Mouse (Mus musculus) left cerebral cortex, postnatal 36 days (tissue): ENCODE measurements around the gene Ap4s1. TPM values are rescaled to one million over a fixed set of nuclear protein-coding genes. Genes with fewer than 3 reads are reported as not detected.

Source experiments
- DNase-seq, 2 experiments: peaks; one replicate each; pipeline ENCODE4 v3.0.0; 2021 to 2022; ENCODE audit warnings: low spot score in 2 of 2, mixed read lengths in 1 of 2
- intact Hi-C: fragments of 180-260 bp; cut with DNase I; formaldehyde crosslinking; loops from one replicate; pipeline ENCODE4 v1.15.1; 2025
- total RNA-seq, 2 experiments: library from RNA; stranded (reverse); gene quantifications; 2 replicates each; pipeline ENCODE4 v1.2.3; 2021

The Ap4s1 gene
- total RNA-seq, 2 experiments from 2014 or later = 56.2 to 56.7 TPM

DNA sequence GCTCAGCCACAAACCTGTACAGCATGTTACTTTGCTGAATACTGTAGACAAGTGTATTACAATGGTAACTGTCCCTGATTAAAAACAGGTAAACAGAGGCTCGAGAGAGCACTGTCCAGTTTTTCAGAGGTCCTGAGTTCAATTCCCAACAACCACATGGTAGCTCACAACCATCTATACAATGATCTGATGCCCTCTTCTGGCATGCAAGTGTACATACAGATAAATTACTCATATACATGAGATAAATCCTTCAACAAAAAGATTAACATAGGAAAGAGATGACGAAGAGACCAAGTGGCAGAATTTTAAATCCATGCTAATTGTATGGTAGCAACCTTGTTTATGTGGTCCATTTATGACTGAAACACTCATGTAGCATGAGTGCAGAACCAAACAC, 56.5 kb downstream of the Ap4s1 start:
- intact Hi-C loops = no loop called here
- DNase-seq = no peak

DNA sequence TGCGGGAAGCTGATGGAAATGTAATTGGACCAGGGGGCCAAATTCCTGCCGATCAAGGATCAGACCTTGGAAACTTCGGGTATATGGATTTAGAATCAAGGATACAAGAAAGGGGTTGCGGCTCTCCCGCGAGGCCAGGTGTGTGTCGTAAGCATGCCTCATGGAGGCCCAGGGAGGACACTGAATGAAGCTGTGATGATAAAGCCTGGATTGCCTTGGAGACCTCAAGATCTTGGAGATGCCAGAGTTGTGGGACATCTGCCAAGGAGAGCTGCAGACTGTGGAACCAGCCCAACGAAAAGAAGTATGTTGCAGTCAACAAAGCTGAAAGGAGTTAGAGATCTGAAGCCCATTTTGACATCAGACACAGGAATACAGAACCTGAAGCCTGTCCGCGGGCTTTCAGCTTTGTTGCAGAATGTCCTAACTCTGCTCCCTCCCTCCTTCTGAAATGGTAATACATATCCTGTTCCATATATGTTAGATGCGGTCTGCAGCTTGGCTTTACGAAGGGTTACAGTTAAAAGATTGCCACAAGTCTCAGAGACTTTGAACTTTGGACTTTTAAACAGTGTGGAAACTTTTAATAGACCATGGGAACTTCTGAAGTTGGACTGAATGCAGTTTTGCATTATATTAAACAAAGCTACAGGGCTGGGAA, 65.2 kb downstream of the Ap4s1 start:
- no peak for DNase-seq
- intact Hi-C loops = no loop called here

DNA sequence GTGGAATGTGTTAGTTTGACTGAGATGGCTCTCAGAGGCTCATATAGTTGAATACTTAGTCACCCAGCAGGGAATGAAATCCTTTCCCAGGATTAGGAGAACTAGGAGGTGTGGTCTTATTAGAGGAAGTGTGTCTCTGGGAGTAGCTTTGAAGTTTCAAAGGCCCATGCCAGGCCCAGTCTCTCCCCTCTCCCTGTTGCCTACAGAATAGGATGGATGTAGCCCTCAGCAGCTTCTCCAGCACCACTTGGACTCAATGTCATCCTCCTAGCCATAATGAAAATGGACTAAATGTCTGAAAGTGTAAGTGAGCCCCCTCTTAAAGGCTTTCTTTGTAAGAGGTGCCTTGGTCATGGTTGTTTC, 65.7 kb downstream of the Ap4s1 start:
- intact Hi-C loops = no loop called here
- no peak for DNase-seq

DNA sequence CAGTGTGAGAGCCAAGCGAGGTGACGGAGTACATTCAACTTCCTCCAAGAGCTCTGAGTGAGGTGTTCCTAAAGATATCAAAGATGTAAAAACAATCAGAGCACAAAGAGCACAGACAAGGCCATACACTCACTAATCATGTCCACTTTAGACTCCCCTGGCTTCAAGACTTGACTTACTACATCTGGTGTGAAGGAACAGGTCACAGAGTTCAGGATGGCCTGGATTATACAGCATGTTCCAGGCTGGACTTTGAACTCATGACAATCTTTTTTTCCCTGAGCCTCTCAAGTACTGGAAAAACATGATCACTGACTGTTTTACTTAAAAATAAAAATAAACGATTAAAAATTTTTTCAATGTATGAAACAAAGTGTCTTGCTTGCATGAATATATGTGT, 68.5 kb downstream of the Ap4s1 start:
- DNase-seq = no peak
- intact Hi-C loops = no loop called here

DNA sequence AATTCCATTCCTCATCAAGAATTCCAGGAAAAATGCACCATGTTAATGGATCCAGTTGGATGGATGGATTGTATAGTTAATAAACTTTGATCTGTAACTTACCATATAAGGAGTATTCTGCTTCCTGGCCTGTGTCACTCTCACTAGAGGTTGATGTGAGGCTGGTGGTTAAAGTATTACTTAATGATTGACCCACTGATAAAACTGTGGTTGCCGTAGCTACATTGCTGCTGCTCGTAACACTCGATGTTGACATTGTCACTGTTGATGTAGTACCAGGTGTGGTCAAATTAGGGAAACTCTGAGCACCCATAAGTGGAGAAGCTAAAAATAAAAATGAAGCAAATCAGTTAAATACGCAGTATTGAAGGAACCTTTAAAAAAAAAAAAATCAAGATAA, 76.6 kb downstream of the Ap4s1 start:
- intact Hi-C loops = loop anchor here (10.0 kb wide), 1 partner anchor 373 kb away; no protein-coding TSS in a partner anchor
- DNase-seq = no peak

DNA sequence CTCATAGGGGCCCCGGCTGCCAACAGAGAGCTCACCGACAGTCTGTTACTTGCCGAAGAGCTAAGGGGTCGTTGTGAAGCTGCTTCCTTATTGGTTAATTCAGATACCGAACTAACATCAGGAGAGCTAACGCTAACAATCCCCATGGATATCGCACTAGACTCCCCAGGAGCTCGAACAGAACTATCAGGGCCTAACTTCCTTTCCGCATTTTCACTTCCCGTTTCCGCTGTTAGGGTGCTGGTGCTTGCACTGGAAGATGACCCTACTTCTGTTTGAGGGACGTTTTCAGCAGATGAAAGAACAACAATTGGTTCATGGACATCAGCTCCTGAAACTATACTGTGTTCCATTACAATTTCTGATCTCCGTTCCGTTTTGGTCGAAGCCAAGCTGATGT, 77.9 kb downstream of the Ap4s1 start:
- intact Hi-C loops = loop anchor here (10.0 kb wide), 1 partner anchor 374 kb away; no protein-coding TSS in a partner anchor
- no peak for DNase-seq

DNA sequence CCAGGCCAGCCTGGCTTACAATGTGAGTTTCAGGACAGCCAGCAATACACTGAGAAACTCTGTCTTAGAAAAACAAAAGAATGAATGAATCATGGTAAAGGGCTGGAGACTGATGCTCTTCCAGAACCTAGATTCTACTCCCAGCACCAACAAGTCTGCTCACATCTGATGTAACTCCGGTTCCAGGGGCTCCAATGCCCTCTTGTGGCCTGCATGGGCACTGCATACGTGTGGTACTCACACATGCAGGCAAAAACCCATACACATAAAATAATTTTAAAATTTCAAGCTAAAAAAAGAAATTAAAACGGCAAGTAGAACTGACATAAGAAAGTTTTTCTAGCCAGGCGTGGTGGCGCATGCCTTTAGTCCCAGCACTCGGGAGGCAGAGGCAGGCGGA, 94.0 kb downstream of the Ap4s1 start:
- intact Hi-C loops = no loop called here
- DNase-seq = no peak

Other genes starting within 250 kb of the Ap4s1 start
- 10 to 100 TPM; 27.4 to 30.9 TPM for gene Coch, start 97.7 kb upstream of the Ap4s1 start, total RNA-seq
- 10 to 100 TPM; 78.0 to 94.4 TPM for gene Strn3, start 864 bp downstream of the Ap4s1 start, total RNA-seq
- 10 to 100 TPM; 80.3 to 85.1 TPM for gene Hectd1, start 138.5 kb downstream of the Ap4s1 start, total RNA-seq